Mouse (Mus musculus): ENCODE measurements around the gene Pgpep1. TPM values are rescaled to one million over a fixed set of nuclear protein-coding genes. Genes with fewer than 3 reads are reported as not detected.
A peak's percentile ranks its signal among the peaks of the same experiment; 100 is the strongest.

Gene Pgpep1
- total RNA-seq, 1 experiment: 21.4 TPM

- in situ Hi-C loops (cut with MboI; ENCODE audit: low sequenced_read_pairs in 2 of 2, unreplicated experiment in 2 of 2): no loop called here
- Histone ChIP-seq H3K36me3 (ENCODE audit: control insufficient read depth, insufficient read depth, low read length, poor library complexity, severe bottlenecking) (no peaks in the 10 kb centered on the region), H3K27ac (ENCODE audit: insufficient read depth, low read depth, low read length, poor library complexity, severe bottlenecking) (peak overlapping the region; percentile 75), H3K9ac (ENCODE audit: insufficient read depth, low read depth, low read length, poor library complexity, severe bottlenecking) (peak overlapping the region; percentile 97), H3K4me3 (ENCODE audit: insufficient read depth in 1 of 2, low read depth in 1 of 2, low read length in 2 of 2, poor library complexity in 1 of 2, severe bottlenecking in 1 of 2) (peak overlapping the region; percentile 81 to 89), H3K9me3 (ENCODE audit: control insufficient read depth, insufficient read depth, low read depth, low read length) (no peaks in the 10 kb centered on the region), H3K4me1 (ENCODE audit: control insufficient read depth in 2 of 2, insufficient read depth in 2 of 2, low read length in 2 of 2, poor library complexity in 1 of 2) (peaks cover 3 to 18% of the 10 kb centered on the region in 2 experiments; a peak in 3 of 4 replicates)
- no peak for DNase-seq (ENCODE audit: low read depth, low spot score)
- TF ChIP-seq CHD2 (IDR thresholded peaks at IDR 0.05; ENCODE audit: low read depth, low read length) (no peak), ZNF384 (IDR thresholded peaks at IDR 0.05; ENCODE audit: low read depth, low read length) (no peak), ZC3H11A (IDR thresholded peaks at IDR 0.05; ENCODE audit: borderline replicate concordance, low read depth, low read length) (no peak), HCFC1 (IDR thresholded peaks at IDR 0.05; ENCODE audit: borderline replicate concordance, insufficient read depth, low read length) (no peak), MAFK (IDR thresholded peaks at IDR 0.05; ENCODE audit: insufficient read depth, low read depth, low read length) (no peak)
Observed at GRCm38 (mm10) chr8:70699116-70699833, 39.1 kb upstream of the Pgpep1 start.

- Histone ChIP-seq H3K36me3 (ENCODE audit: control insufficient read depth, insufficient read depth, low read length, poor library complexity, severe bottlenecking) (no peaks in the 10 kb centered on the region), H3K9ac (ENCODE audit: insufficient read depth, low read depth, low read length, poor library complexity, severe bottlenecking) (peak within 1 kb of the TSS; percentile 97), H3K27ac (ENCODE audit: insufficient read depth, low read depth, low read length, poor library complexity, severe bottlenecking) (peak within 1 kb of the TSS; percentile 85), H3K4me3 (ENCODE audit: insufficient read depth in 1 of 2, low read depth in 1 of 2, low read length in 2 of 2, poor library complexity in 1 of 2, severe bottlenecking in 1 of 2) (peak within 1 kb of the TSS; percentile 81 to 89), H3K4me1 (ENCODE audit: control insufficient read depth in 2 of 2, insufficient read depth in 2 of 2, low read length in 2 of 2, poor library complexity in 1 of 2) (peaks cover 3 to 22% of the 10 kb centered on the region in 2 experiments; a peak in 3 of 4 replicates), H3K9me3 (ENCODE audit: control insufficient read depth, insufficient read depth, low read depth, low read length) (no peaks in the 10 kb centered on the region)
- DNase-seq (ENCODE audit: low read depth, low spot score): peak; percentile 99
- TF ChIP-seq CHD2 (IDR thresholded peaks at IDR 0.05; ENCODE audit: low read depth, low read length) (no peak; the same call in 1 of the 2 replicates), ZC3H11A (IDR thresholded peaks at IDR 0.05; ENCODE audit: borderline replicate concordance, low read depth, low read length) (no peak), MAFK (IDR thresholded peaks at IDR 0.05; ENCODE audit: insufficient read depth, low read depth, low read length) (no peak), HCFC1 (IDR thresholded peaks at IDR 0.05; ENCODE audit: borderline replicate concordance, insufficient read depth, low read length) (peak; percentile 69; the same call in 1 of the 2 replicates), ZNF384 (IDR thresholded peaks at IDR 0.05; ENCODE audit: low read depth, low read length) (no peak)
- in situ Hi-C loops (cut with MboI; ENCODE audit: low sequenced_read_pairs in 2 of 2, unreplicated experiment in 2 of 2): no loop called here
Observed at GRCm38 (mm10) chr8:70698310-70699109, 38.3 kb upstream of the Pgpep1 start, which contains the start of gene Jund. TSS of gene Jund (plus strand) at chr8:70698949.

GRCm38 (mm10) chr8:70697366-70698250 is 37.4 kb upstream of the Pgpep1 start:
- TF ChIP-seq MAFK (IDR thresholded peaks at IDR 0.05; ENCODE audit: insufficient read depth, low read depth, low read length) (no peak), ZNF384 (IDR thresholded peaks at IDR 0.05; ENCODE audit: low read depth, low read length) (0 out of 2 replicates have a peak, but pooled peaks have one; percentile 30)
- peak overlapping the region in 1 of 2 experiments; percentile 75; a peak in 1 of 4 replicates for H3K4me3 ChIP-seq (ENCODE audit: insufficient read depth in 1 of 2, low read depth in 1 of 2, low read length in 2 of 2, poor library complexity in 1 of 2, severe bottlenecking in 1 of 2)
- H3K9ac ChIP-seq (ENCODE audit: insufficient read depth, low read depth, low read length, poor library complexity, severe bottlenecking): peak overlapping the region; percentile 18; the same call in 1 of the 2 replicates
- H3K27ac ChIP-seq (ENCODE audit: insufficient read depth, low read depth, low read length, poor library complexity, severe bottlenecking): peak overlapping the region; percentile 20; the same call in 1 of the 2 replicates
- in situ Hi-C loops (cut with MboI; ENCODE audit: low sequenced_read_pairs in 2 of 2, unreplicated experiment in 2 of 2): no loop called here
- no peak for DNase-seq (ENCODE audit: low read depth, low spot score)
- no peaks in the 10 kb centered on the region for H3K36me3 ChIP-seq (ENCODE audit: control insufficient read depth, insufficient read depth, low read length, poor library complexity, severe bottlenecking)
- H3K9me3 ChIP-seq (ENCODE audit: control insufficient read depth, insufficient read depth, low read depth, low read length): no peaks in the 10 kb centered on the region
- H3K4me1 ChIP-seq (ENCODE audit: control insufficient read depth in 2 of 2, insufficient read depth in 2 of 2, low read length in 2 of 2, poor library complexity in 1 of 2): peaks cover 3 to 27% of the 10 kb centered on the region in 2 experiments; a peak in 3 of 4 replicates

- DNase-seq (ENCODE audit: low read depth, low spot score): no peak
- Histone ChIP-seq H3K27ac (ENCODE audit: insufficient read depth, low read depth, low read length, poor library complexity, severe bottlenecking) (peak overlapping the region; percentile 72), H3K4me1 (ENCODE audit: control insufficient read depth in 2 of 2, insufficient read depth in 2 of 2, low read length in 2 of 2, poor library complexity in 1 of 2) (peaks cover 7 to 31% of the 10 kb centered on the region in 2 experiments; a peak in 3 of 4 replicates), H3K4me3 (ENCODE audit: insufficient read depth in 1 of 2, low read depth in 1 of 2, low read length in 2 of 2, poor library complexity in 1 of 2, severe bottlenecking in 1 of 2) (peak overlapping the region in 1 of 2 experiments; percentile 17; a peak in 1 of 4 replicates), H3K9me3 (ENCODE audit: control insufficient read depth, insufficient read depth, low read depth, low read length) (no peaks in the 10 kb centered on the region), H3K36me3 (ENCODE audit: control insufficient read depth, insufficient read depth, low read length, poor library complexity, severe bottlenecking) (no peaks in the 10 kb centered on the region), H3K9ac (ENCODE audit: insufficient read depth, low read depth, low read length, poor library complexity, severe bottlenecking) (peak overlapping the region; percentile 61; the same call in 1 of the 2 replicates)
- in situ Hi-C loops (cut with MboI; ENCODE audit: low sequenced_read_pairs in 2 of 2, unreplicated experiment in 2 of 2): no loop called here
- TF ChIP-seq CHD2 (IDR thresholded peaks at IDR 0.05; ENCODE audit: low read depth, low read length) (no peak), ZC3H11A (IDR thresholded peaks at IDR 0.05; ENCODE audit: borderline replicate concordance, low read depth, low read length) (no peak), ZNF384 (IDR thresholded peaks at IDR 0.05; ENCODE audit: low read depth, low read length) (no peak)
Observed at GRCm38 (mm10) chr8:70696946-70697345, 36.8 kb upstream of the Pgpep1 start.

All from ES-E14 (cell line).